Mouse (Mus musculus): ENCODE data around the gene Cd47. TPM values are rescaled to one million over a fixed set of nuclear protein-coding genes. Genes with fewer than 3 reads are reported as not detected.

Gene Cd47
- polyA plus RNA-seq, 1 experiment from 2014 or later, result 68.4 TPM

Other genes starting within 250 kb of the Cd47 start
- 18.5 and 23.9 TPM in 2 replicates for gene Ift57, start 101.3 kb upstream of the Cd47 start, polyA plus RNA-seq (2014; fragmentation: Nextera tagmentation; extraction: Ambion mirVana)

All from heart, embryonic 14.5 days (tissue).